Mouse (Mus musculus): ENCODE results near the gene Ubl4b. TPM values are rescaled to one million over a fixed set of nuclear protein-coding genes. Genes with fewer than 3 reads are reported as not detected.

Gene Ubl4b
- polyA plus RNA-seq, 2 experiments = not detected

- 41% methylated on average over 4 of the region's 4 CpGs for WGBS (ENCODE audit: insufficient replicate concordance)
- no peak for DNase-seq (ENCODE audit: low read depth in 3 of 3, low spot score in 3 of 3)
- H3K4me3 ChIP-seq (ENCODE audit: insufficient read depth in 1 of 2, low read depth in 2 of 2, low read length in 2 of 2) = no peak overlapping the region
- H3K9me3 ChIP-seq (ENCODE audit: control insufficient read depth, low read length) = no peaks in the 10 kb centered on the region
- H3K9ac ChIP-seq (replicated peaks) = no peak overlapping the region
- H3K4me1 ChIP-seq (replicated peaks; ENCODE audit: control insufficient read depth in 2 of 2, insufficient read depth in 2 of 2, low read length in 1 of 2) = no peaks in the 10 kb centered on the region
- no peaks in the 10 kb centered on the region for H3K36me3 ChIP-seq (replicated peaks; ENCODE audit: control insufficient read depth, insufficient read depth, low read depth)
- ATAC-seq (ENCODE audit: insufficient read depth) = no peak
- TF ChIP-seq EP300 (IDR thresholded peaks at IDR 0.05; ENCODE audit: low read depth) = no peak
- TF ChIP-seq CTCF (IDR thresholded peaks at IDR 0.05; ENCODE audit: low read depth) = no peak
- H3K4me2 ChIP-seq (ENCODE audit: low read depth) = no peak overlapping the region
- H3K27ac ChIP-seq = no peak overlapping the region
- H3K27me3 ChIP-seq (ENCODE audit: control insufficient read depth, insufficient read depth, low read length) = peaks cover 35% of the 10 kb centered on the region
Observed at GRCm38 (mm10) chr3:107515989-107516388, 38.9 kb downstream of the Ubl4b start.

GRCm38 (mm10) chr3:107511416-107511815 is 43.5 kb downstream of the Ubl4b start:
- 75% methylated on average over 3 of the region's 3 CpGs for WGBS (ENCODE audit: insufficient replicate concordance)
- H3K4me1 ChIP-seq (replicated peaks; ENCODE audit: control insufficient read depth in 2 of 2, insufficient read depth in 2 of 2, low read length in 1 of 2) = no peaks in the 10 kb centered on the region
- TF ChIP-seq EP300 (IDR thresholded peaks at IDR 0.05; ENCODE audit: low read depth) = no peak
- TF ChIP-seq CTCF (IDR thresholded peaks at IDR 0.05; ENCODE audit: low read depth) = no peak
- no peaks in the 10 kb centered on the region for H3K9me3 ChIP-seq (ENCODE audit: control insufficient read depth, low read length)
- no peaks in the 10 kb centered on the region for H3K36me3 ChIP-seq (replicated peaks; ENCODE audit: control insufficient read depth, insufficient read depth, low read depth)
- no peak overlapping the region for H3K9ac ChIP-seq (replicated peaks)
- no peak overlapping the region for H3K4me2 ChIP-seq (ENCODE audit: low read depth)
- no peak overlapping the region for H3K27ac ChIP-seq
- DNase-seq (ENCODE audit: low read depth in 3 of 3, low spot score in 3 of 3) (no peak), ATAC-seq (ENCODE audit: insufficient read depth) (no peak)
- peaks cover 8% of the 10 kb centered on the region for H3K27me3 ChIP-seq (ENCODE audit: control insufficient read depth, insufficient read depth, low read length)
- no peak overlapping the region for H3K4me3 ChIP-seq (ENCODE audit: insufficient read depth in 1 of 2, low read depth in 2 of 2, low read length in 2 of 2)

GRCm38 (mm10) chr3:107508696-107509095 is 46.2 kb downstream of the Ubl4b start:
- Histone ChIP-seq H3K4me2 (ENCODE audit: low read depth) (no peak overlapping the region), H3K4me3 (ENCODE audit: insufficient read depth in 1 of 2, low read depth in 2 of 2, low read length in 2 of 2) (no peak overlapping the region), H3K9me3 (ENCODE audit: control insufficient read depth, low read length) (no peaks in the 10 kb centered on the region), H3K27ac (no peak overlapping the region), H3K9ac (replicated peaks) (no peak overlapping the region), H3K4me1 (replicated peaks; ENCODE audit: control insufficient read depth in 2 of 2, insufficient read depth in 2 of 2, low read length in 1 of 2) (no peaks in the 10 kb centered on the region), H3K27me3 (ENCODE audit: control insufficient read depth, insufficient read depth, low read length) (no peaks in the 10 kb centered on the region; the same call in 1 of the 2 replicates), H3K36me3 (replicated peaks; ENCODE audit: control insufficient read depth, insufficient read depth, low read depth) (no peaks in the 10 kb centered on the region)
- no peak for TF ChIP-seq EP300 (IDR thresholded peaks at IDR 0.05; ENCODE audit: low read depth)
- no peak for TF ChIP-seq CTCF (IDR thresholded peaks at IDR 0.05; ENCODE audit: low read depth)
- ATAC-seq (ENCODE audit: insufficient read depth) (no peak), DNase-seq (ENCODE audit: low read depth in 3 of 3, low spot score in 3 of 3) (no peak)
- WGBS (ENCODE audit: insufficient replicate concordance) = 47% methylated on average over 8 of the region's 8 CpGs

GRCm38 (mm10) chr3:107507966-107508365 is 46.9 kb downstream of the Ubl4b start:
- H3K9ac ChIP-seq (replicated peaks) = no peak overlapping the region
- DNase-seq (ENCODE audit: low read depth in 3 of 3, low spot score in 3 of 3) (no peak), ATAC-seq (ENCODE audit: insufficient read depth) (no peak)
- no peaks in the 10 kb centered on the region for H3K36me3 ChIP-seq (replicated peaks; ENCODE audit: control insufficient read depth, insufficient read depth, low read depth)
- no peaks in the 10 kb centered on the region for H3K27me3 ChIP-seq (ENCODE audit: control insufficient read depth, insufficient read depth, low read length)
- H3K9me3 ChIP-seq (ENCODE audit: control insufficient read depth, low read length) = no peaks in the 10 kb centered on the region
- H3K4me3 ChIP-seq (ENCODE audit: insufficient read depth in 1 of 2, low read depth in 2 of 2, low read length in 2 of 2) = no peak overlapping the region
- no peaks in the 10 kb centered on the region for H3K4me1 ChIP-seq (replicated peaks; ENCODE audit: control insufficient read depth in 2 of 2, insufficient read depth in 2 of 2, low read length in 1 of 2)
- TF ChIP-seq EP300 (IDR thresholded peaks at IDR 0.05; ENCODE audit: low read depth) = no peak
- TF ChIP-seq CTCF (IDR thresholded peaks at IDR 0.05; ENCODE audit: low read depth) = no peak
- WGBS (ENCODE audit: insufficient replicate concordance) = 62% methylated on average over 9 of the region's 9 CpGs
- no peak overlapping the region for H3K4me2 ChIP-seq (ENCODE audit: low read depth)
- no peak overlapping the region for H3K27ac ChIP-seq

- Histone ChIP-seq H3K4me3 (ENCODE audit: insufficient read depth in 1 of 2, low read depth in 2 of 2, low read length in 2 of 2) (no peak overlapping the region), H3K27ac (no peak overlapping the region), H3K9me3 (ENCODE audit: control insufficient read depth, low read length) (no peaks in the 10 kb centered on the region), H3K4me1 (replicated peaks; ENCODE audit: control insufficient read depth in 2 of 2, insufficient read depth in 2 of 2, low read length in 1 of 2) (no peaks in the 10 kb centered on the region), H3K27me3 (ENCODE audit: control insufficient read depth, insufficient read depth, low read length) (no peaks in the 10 kb centered on the region), H3K4me2 (ENCODE audit: low read depth) (no peak overlapping the region), H3K9ac (replicated peaks) (no peak overlapping the region), H3K36me3 (replicated peaks; ENCODE audit: control insufficient read depth, insufficient read depth, low read depth) (no peaks in the 10 kb centered on the region)
- WGBS (ENCODE audit: insufficient replicate concordance) = 54% methylated on average over 4 of the region's 4 CpGs
- TF ChIP-seq EP300 (IDR thresholded peaks at IDR 0.05; ENCODE audit: low read depth) = no peak
- TF ChIP-seq CTCF (IDR thresholded peaks at IDR 0.05; ENCODE audit: low read depth) = no peak
- DNase-seq (ENCODE audit: low read depth in 3 of 3, low spot score in 3 of 3) (no peak), ATAC-seq (ENCODE audit: insufficient read depth) (no peak)
Observed at GRCm38 (mm10) chr3:107506531-107506930, 48.3 kb downstream of the Ubl4b start.

Data from liver, embryonic 14.5 days (tissue).